Mouse (Mus musculus): ENCODE results near the gene Thyn1.

Gene Thyn1

GRCm38 (mm10) chr9:27029828-27030762 lies 30.6 kb downstream of the Thyn1 start, which contains the start of the genes Vps26b and Ncapd3:
Vps26b (minus strand) TSS chr9:27030065.
Ncapd3 (plus strand) TSS chr9:27030175.
- peak; percentile 93 for DNase-seq (ENCODE audit: low spot score)

GRCm38 (mm10) chr9:27030763-27031100 lies 31.2 kb downstream of the Thyn1 start:
- DNase-seq (ENCODE audit: low spot score): no peak

DNA sequence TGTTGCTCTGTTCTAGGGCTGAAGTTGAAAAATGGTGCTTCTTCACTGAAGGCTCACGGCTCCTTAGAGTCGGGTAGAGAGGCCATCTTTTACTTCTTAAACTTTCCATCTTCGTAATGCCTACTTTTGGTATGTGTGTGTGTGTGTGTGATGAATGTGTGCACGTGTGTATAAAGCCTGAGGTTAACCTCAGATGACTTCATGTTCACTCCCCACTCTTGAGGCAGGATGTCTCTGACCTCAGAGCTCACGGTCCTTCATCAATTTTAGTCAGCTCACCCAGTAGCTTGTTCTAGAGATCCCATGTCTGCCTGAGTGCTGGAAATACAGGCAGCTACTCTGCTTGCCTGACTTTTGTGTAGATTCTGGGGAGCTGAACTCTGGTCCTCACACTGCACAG lies 44.4 kb downstream of the Thyn1 start:
- no peak for DNase-seq (ENCODE audit: low spot score)

- DNase-seq (ENCODE audit: low spot score): no peak
Measured at GRCm38 (mm10) chr9:27049492-27049891, 50.0 kb downstream of the Thyn1 start.
